ENCODE assay signal across 8 mouse cellular contexts in genomic region chr10:45473663-45474333, GRCm38 (mm10). TPM values are rescaled to one million over a fixed set of nuclear protein-coding genes. Genes with fewer than 3 reads are reported as not detected.
A peak's percentile ranks its signal among the peaks of the same experiment; 100 is the strongest.
DNase-seq lines count a peak whose midpoint lies in the region; ATAC-seq lines count a peak whose summit lies in the region.

No protein-coding gene starts in this region.

- 2% methylated on average over 21 of the region's 21 CpGs for WGBS in kidney, embryonic 15.5 days
- 2% methylated on average over 21 of the region's 21 CpGs for WGBS in hindbrain, embryonic 13.5 days
- WGBS in midbrain, embryonic 14.5 days = 2% methylated on average over 21 of the region's 21 CpGs

- H3K27me3 ChIP-seq in kidney, embryonic 15.5 days = peaks cover 44% of the 10 kb centered on the region
- peaks cover 17% of the 10 kb centered on the region for H3K27me3 ChIP-seq in hindbrain, embryonic 13.5 days
- H3K27me3 ChIP-seq in midbrain, embryonic 14.5 days (ENCODE audit: control insufficient read depth, insufficient read depth, low read length) = peaks cover 10% of the 10 kb centered on the region

- no peaks in the 10 kb centered on the region for H3K9me3 ChIP-seq in kidney, embryonic 15.5 days (replicated peaks)
- H3K9me3 ChIP-seq in hindbrain, embryonic 13.5 days = no peaks in the 10 kb centered on the region
- no peaks in the 10 kb centered on the region for H3K9me3 ChIP-seq in midbrain, embryonic 14.5 days (ENCODE audit: control insufficient read depth, low read length)

- H3K4me3 ChIP-seq in kidney, embryonic 15.5 days (replicated peaks) = peak overlapping the region; percentile 29
- peak overlapping the region; percentile 28 for H3K4me3 ChIP-seq in hindbrain, embryonic 13.5 days
- H3K4me3 ChIP-seq in midbrain, embryonic 14.5 days (replicated peaks; ENCODE audit: low read depth, low read length) = peak overlapping the region; percentile 1; the same call in 1 of the 2 replicates

- peaks cover 12% of the 10 kb centered on the region for H3K4me1 ChIP-seq in kidney, embryonic 15.5 days
- peaks cover 27% of the 10 kb centered on the region for H3K4me1 ChIP-seq in hindbrain, embryonic 13.5 days (replicated peaks)
- H3K4me1 ChIP-seq in midbrain, embryonic 14.5 days (ENCODE audit: control insufficient read depth, insufficient read depth, low read length) = peaks cover 6% of the 10 kb centered on the region

- no peak overlapping the region for H3K9ac ChIP-seq in kidney, embryonic 15.5 days
- H3K9ac ChIP-seq in hindbrain, embryonic 13.5 days = peak overlapping the region; percentile 51; the same call in 1 of the 2 replicates
- H3K9ac ChIP-seq in midbrain, embryonic 14.5 days (replicated peaks; ENCODE audit: low read length) = no peak overlapping the region

- DNase-seq in kidney, adult 11 months = no peak
- DNase-seq in embryo, embryonic 10.5 days (ENCODE audit: low spot score) = peak; percentile 78
- DNase-seq in midbrain, embryonic 14.5 days = peak; percentile 48
- no peak for DNase-seq in layer of hippocampus, postnatal 14 days (ENCODE audit: low spot score in 2 of 2)
- no peak for DNase-seq in Muller cell, postnatal 12 days (ENCODE audit: inconsistent ontology term)
- DNase-seq in urinary bladder, postnatal 10 days (ENCODE audit: low spot score) = no peak

- no peaks in the 10 kb centered on the region for H3K36me3 ChIP-seq in kidney, embryonic 15.5 days
- no peaks in the 10 kb centered on the region for H3K36me3 ChIP-seq in hindbrain, embryonic 13.5 days
- H3K36me3 ChIP-seq in midbrain, embryonic 14.5 days (ENCODE audit: control insufficient read depth, insufficient read depth, low read length) = no peaks in the 10 kb centered on the region

- ATAC-seq in kidney, embryonic 15.5 days (replicated peaks; ENCODE audit: low FRiP score) = no peak
- ATAC-seq in hindbrain, embryonic 13.5 days (ENCODE audit: low FRiP score) = no peak
- no peak for ATAC-seq in midbrain, embryonic 14.5 days (ENCODE audit: low FRiP score, low TSS enrichment)

- H3K27ac ChIP-seq in kidney, embryonic 15.5 days = no peak overlapping the region
- H3K27ac ChIP-seq in hindbrain, embryonic 13.5 days = no peak overlapping the region
- H3K27ac ChIP-seq in midbrain, embryonic 14.5 days (replicated peaks; ENCODE audit: low read depth, low read length) = no peak overlapping the region

- peak overlapping the region; percentile 52 for H3K4me2 ChIP-seq in kidney, embryonic 15.5 days
- H3K4me2 ChIP-seq in hindbrain, embryonic 13.5 days = peak overlapping the region; percentile 46
- peak overlapping the region; percentile 31 for H3K4me2 ChIP-seq in midbrain, embryonic 14.5 days (ENCODE audit: low read length)

RNA-seq across cellular contexts. Expression of gene Lin28b, which starts 12.4 kb away (rescaled TPM):
- 1.6 TPM in 2 replicates for polyA plus RNA-seq in kidney, embryonic 15.5 days (2015; fragmentation: Nextera tagmentation; extraction: Ambion mirVana)
- polyA plus RNA-seq in hindbrain, embryonic 13.5 days (2015; fragmentation: Nextera tagmentation; extraction: Ambion mirVana) = 10.0 and 10.5 TPM in 2 replicates
- polyA plus RNA-seq in midbrain, embryonic 14.5 days (2014; fragmentation: Nextera tagmentation; extraction: Ambion mirVana) = 8.4 and 11.0 TPM in 2 replicates
- total RNA-seq in layer of hippocampus, postnatal 14 days (2021) = 1 to 10 TPM; 1.1 to 1.6 TPM

Comparison
In these comparisons a context has a peak if more than half of its experiments do, and no peak if none do; other contexts are left out.
1. DNase-seq: peak in embryo, embryonic 10.5 days (single experiment) and midbrain, embryonic 14.5 days (single experiment); none in kidney, adult 11 months (single experiment), layer of hippocampus, postnatal 14 days (0 of 2), Muller cell, postnatal 12 days (single experiment) and urinary bladder, postnatal 10 days (single experiment).
2. Peak in every context shown above with its lines, with median percentiles within 50 percentile points of each other: H3K4me2 ChIP-seq and H3K4me3 ChIP-seq.